Mouse (Mus musculus) thymus, postnatal 36 days (tissue): ENCODE results near the gene Klhl13.

Source experiments
- DNase-seq, 2 experiments: peaks; one replicate each; pipeline ENCODE4 v3.0.0; 2022; ENCODE audit warnings: mixed read lengths in 2 of 2

Gene Klhl13

GRCm38 (mm10) chrX:23364514-23365381, at the start of gene Klhl13:
Gene Klhl13, minus strand, starts transcription at chrX:23365082.
- no peak for DNase-seq

GRCm38 (mm10) chrX:23409296-23410149, 44.6 kb upstream of the Klhl13 start:
- DNase-seq, result no peak

DNA sequence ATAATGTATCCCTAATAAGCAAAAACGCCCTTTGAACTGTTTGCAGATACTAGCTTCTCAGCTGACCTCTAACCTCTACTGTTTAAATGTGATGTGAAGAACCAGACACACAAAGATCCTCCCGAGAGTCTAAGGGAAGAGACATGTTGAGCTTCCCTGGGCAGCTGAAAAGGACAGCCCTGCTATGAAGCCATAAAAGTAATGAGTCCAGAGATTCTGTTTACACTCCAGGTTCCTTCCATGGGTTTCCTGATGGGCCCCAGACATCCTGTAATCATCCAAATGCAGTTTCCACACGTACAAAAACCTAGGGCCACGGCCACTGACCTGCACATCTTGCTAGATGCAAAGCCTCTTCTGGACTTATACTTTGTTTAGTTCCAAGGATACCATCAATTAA, 23.8 kb upstream of the Klhl13 start:
- DNase-seq, result no peak

GRCm38 (mm10) chrX:23363441-23363840, 1.4 kb downstream of the Klhl13 start:
- no peak for DNase-seq

DNA sequence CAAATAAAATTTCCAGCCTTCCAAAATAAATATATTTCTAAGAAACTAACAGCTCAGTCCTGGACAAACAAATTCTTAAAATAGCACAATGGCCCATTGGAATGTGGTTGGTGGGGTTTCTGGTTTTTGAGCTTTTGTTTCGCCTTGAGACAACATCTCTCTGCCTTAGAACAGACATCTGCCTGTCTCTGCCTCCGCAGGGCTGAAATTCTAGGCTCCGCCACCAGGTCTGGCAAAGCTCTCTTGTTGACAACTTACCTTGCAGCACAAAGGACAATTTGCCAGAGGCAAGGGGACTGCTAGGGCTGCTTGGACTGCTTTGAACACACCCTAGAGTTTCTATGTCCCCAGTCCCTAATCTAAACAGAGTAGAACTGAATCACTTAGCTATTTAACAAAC, 4.4 kb downstream of the Klhl13 start:
- DNase-seq, result no peak

GRCm38 (mm10) chrX:23350083-23350482, 14.8 kb downstream of the Klhl13 start:
- no peak for DNase-seq

DNA sequence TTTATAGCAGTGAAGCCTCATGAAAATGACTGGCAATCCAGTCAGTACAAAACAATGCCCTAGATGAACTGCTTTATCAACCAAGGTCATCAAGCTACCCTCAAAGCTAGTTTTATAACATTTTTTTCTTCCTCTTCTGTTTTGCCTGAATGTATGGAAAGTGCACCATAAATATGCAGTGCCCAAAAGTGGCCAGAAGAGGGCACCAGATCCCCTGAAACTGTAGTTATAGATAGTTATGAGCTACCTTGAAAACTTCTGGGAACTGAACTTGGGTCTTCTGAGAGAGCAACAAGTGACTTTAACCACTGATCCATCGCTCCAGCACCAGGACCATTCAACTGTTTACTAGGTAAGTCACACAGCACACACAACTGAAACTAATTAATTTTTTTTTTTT, 36.8 kb downstream of the Klhl13 start:
- no peak for DNase-seq

GRCm38 (mm10) chrX:23318857-23319256, 46.0 kb downstream of the Klhl13 start:
- no peak for DNase-seq

GRCm38 (mm10) chrX:23295952-23296598, 68.8 kb downstream of the Klhl13 start:
- DNase-seq, result no peak

GRCm38 (mm10) chrX:23285442-23285817, 79.5 kb downstream of the Klhl13 start:
- DNase-seq, result no peak

DNA sequence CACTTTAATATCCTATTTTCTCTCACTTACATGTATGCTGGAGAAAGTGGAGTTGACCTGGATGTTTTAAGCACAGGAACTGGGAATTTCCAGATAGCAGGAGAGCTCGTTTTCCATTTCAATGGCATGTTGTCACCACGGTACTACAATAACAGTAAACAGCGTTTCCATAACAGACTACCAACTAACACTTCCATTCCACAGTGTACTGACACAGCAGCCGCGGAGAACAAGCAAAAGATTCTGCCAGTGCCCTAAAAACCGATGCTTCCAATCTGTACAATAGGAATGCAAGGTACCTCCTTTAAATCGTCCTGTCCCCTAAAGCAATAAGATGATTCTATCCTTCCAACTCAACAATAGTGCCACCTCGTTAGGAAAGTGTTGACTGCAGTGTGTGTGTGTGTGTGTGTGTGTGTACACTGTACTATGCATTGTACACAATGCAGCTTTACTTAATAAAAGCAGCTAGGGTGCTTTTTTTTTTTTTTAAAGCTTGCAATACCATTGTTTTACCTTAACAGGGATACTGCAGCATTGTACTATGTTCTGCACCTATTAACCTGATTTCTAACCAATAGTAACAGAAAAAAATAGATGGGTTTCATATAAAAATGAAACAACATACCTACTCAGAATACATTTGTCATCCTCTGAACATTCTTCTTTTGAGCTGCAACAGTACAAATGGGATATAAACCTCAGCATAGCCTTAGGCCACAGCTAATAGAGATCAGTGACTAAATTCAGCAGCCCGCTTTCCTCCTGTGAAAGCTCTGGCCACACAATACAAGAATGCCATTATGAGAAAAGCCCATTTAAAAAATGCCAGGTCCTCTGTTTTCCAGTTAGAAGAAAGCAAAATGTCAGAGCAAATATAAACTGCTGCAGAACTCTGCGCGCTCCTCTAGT, 80.1 kb downstream of the Klhl13 start:
- no peak for DNase-seq

DNA sequence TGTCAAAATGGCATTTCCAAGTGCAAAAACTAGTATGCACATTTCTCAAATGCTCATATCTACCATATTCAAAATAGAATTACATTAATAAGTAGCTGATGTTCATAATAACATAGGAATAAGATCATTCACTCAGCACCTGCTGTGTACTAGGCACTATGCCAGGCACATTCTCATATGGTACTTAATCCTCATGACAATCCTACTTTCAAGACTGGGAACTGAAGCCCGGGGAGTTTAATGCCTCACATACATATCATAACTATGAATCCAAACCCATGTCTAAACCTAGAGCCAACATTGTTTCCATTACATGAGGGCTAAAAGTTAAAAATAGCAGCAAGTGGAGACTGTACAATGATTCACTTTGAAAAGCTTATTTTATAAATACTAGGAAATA, 97.3 kb downstream of the Klhl13 start:
- DNase-seq, result no peak

DNA sequence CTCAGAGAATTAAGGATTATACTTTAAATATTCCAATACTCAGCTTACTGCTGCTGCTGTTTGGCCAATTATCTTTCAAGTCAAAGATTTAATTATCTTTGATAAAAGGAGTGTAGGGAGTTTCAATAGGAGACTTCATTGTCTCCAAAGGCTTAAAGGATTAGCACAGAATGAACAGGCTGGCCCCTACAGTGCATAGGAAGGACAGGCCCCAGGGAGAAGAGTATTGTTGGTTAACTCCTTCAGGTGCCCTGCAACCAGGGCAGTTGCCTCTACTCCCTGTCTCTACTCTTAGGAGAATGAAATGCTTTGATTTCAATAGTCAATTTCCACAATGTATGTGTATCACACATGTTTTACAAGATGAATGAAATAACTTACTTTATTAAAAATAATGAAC, 116.1 kb downstream of the Klhl13 start:
- no peak for DNase-seq
